Mouse (Mus musculus) urinary bladder, postnatal 25 days (tissue): ENCODE results near the gene Dbi.

Source experiments
- DNase-seq: peaks from one replicate; pipeline ENCODE4 v3.0.0; 2022; ENCODE audit warnings: low spot score

Gene Dbi

DNA sequence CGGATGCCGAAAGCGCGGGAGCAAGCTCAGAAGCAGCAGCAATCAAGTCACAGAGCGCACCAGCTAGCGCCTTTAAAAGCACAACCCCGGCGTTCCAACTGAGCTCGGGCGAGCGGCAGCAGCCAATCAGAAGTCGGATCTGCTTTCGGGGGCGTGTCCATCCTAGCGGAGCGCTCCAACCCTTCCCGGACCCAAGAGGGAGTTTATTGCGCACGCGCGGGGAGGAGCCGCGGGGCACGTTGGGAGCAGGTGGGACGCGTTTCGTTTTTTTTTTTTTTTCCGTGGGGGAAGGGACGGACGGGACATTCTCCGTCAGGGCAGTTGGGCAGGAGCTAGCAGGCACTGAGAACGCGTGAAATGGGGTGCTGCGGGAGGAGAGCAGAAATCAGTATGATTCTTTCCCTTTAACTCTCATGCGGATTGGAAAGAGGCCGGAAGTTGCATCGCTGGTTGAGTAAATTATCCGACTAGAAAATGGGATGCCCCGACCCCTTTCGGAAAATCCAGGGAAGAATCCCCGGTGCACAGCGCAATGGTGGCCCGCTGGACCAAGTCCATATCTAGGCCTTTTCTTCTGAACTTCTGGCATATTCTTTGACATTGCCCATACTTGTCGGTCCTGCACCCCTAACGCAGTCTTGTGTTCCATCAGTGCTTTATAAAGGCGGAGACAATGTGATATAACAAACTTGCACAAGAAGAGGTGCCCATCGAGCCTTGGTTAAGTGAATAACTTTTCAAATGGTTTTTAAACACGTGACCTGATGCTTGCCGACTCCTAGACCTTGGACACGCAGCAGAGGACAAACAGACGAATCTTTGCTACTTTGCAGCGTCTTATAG is at the start of gene Dbi, which contains the start of gene 3110009E18Rik:
Gene Dbi, minus strand, starts transcription at position 110 of the 843 bp plus-strand sequence.
Gene 3110009E18Rik, plus strand, starts transcription at position 219 of the 843 bp plus-strand sequence.
- peak; percentile 95 for DNase-seq

DNA sequence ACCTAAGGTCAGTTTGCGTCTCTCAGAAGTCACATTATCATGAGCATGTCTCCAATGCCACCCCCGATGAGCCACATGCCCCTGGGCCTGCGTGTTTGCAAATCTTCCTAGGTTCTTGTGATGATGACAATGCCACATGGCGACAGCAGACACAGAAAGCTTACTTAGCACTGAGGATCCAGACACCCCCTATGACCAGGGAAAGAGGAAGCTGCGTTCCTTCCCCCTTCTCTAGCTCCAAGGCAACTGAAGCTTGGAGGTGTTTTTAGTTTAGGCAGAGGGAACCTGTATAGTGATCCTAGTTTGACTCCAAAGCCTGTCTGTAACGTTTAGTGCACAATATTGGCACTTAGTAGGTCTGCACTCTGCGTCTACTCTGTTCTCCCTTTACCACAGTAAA is 49.4 kb upstream of the Dbi start:
- DNase-seq: no peak

DNA sequence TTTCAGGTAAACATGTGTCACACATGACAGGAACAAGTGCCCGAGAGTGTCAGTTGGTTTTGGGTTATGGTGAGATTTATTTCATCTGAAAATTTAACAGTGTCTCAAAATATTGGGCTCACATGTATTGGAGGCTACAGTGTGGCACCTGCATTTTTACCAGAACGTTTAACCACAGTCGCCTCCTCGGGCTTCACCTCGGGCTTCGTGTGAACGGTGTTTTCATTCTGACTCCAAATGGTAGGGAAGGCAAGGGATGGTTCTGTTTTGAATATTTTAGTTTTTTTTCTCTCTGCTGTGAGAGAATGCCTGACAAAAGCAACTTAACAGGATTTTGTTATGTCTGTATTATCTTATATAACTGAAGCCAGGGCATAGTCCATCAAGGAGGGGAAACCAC is 47.8 kb upstream of the Dbi start:
- no peak for DNase-seq

DNA sequence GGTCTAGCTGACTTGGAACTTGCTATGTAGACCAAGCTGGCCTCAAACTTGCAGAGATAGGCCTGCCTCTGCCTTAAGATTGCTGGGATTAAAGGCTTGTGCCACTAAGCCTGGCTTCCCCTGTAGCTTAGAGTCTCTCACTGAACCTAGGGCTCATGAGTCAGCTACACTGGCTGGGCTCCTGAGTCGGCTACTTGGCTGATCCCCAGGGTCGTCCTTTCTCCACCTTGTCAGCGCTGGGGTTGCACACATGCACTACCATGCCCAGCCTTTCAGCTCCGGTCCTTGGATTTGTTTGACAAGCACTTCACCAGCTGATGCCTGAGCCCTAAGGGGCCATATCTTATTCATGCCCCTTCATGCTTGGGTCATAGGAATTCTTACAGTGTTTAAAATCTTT is 47.1 kb upstream of the Dbi start:
- DNase-seq: no peak

DNA sequence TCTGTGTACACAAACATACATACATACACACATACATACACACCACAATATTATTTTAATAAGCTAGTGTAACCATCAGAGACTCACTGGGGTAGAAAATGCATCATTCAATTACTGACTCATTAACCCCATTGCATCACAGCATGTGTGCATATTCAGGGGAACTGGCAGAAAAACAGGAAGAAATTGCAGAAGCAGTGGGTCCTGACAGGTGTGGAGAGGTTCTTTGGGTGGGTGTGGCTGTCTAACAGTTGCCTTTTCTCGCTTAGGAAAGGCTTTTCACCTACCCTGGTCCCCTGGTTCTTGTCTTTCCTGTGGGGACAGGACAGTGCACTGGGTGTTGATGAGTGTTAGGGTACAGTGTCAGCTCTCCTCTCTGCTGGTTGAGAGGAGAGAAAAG is 41.7 kb upstream of the Dbi start:
- no peak for DNase-seq

DNA sequence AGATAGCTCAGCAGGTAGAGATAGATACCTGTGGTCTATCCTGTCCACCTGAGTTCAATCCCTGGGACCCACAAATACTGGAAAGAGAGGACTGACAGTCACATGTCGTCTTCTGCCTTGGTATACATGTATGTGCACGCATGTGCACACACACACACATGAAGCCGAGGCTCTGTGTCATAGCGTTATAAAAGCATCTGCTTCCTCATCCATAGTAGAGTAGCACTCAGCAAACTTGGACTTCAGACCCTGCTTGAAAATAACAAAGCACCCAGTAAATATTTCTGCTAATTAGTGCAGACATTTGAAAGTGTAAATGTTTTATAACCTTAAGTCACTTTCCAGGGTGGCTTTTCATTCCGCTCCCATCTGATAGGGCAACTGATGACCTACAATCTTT is 40.6 kb upstream of the Dbi start:
- no peak for DNase-seq

DNA sequence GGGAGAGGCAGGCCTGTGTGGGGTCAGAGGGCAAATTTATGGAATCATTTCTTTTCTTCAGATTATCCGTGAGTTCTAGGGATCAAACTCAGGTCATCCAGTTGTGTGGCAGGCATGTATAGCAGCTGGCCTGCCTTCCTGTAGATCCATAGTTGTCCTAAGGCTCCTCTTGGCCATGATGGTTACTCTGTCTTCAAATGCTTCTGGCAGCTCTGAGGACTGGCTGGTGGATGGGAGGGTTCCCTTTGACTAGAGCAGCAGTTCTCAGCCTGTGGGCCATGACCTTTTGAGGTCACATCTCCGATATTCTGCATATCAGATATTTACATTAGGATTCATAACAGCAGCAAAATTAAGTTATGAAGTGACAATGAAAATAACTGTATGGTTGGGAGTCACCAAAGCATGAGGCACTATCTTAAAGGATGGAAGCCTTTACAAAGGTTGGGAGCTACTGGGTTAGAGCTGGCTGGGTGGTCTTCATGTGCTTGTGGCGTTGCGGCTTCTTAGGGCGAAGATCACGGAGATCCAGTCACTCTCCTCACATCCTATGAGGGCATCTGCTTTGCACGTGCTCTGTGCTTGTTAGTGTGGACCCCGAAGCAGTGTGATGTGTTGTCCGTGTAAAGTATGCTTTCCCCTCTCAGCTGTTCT is 37.7 kb upstream of the Dbi start:
- no peak for DNase-seq

DNA sequence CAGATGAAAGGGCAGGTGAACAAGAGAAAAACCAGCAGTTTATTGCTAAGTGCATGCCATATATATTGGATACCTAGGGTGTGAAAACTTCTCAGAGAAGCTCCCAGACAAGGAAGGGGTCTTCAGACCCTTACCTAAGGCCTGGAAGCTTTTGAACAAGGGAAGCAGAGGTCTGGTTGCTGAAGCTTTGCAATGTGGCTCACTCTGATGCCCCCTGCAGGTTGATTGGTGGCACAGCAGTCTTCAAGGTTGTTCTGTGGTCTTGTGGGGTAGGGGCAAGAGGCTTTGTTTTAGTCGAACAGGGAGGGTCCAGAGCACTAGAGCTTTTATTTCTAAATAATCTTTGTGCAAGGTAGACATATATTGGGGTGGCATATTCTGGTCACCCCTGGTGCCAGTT is 34.4 kb upstream of the Dbi start:
- peak; percentile 13 for DNase-seq

DNA sequence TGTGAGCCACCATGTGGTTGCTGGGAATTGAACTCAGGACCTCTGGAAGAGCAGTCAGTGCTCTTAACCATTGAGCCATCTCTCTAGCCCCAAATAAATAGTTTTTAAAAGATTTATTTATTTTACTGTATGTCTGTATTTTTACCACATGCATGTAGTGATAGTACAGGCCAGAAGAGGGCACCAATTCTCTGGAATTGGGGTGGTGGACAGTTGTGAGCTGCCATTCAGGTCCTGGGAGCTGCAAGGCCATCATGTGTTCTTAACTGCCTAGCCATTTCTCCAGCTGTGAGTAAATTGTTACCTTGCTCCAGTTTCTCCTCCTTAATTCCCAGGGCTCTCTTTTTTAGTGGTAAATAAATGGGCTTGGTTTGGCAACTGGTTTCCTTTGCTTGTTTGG is 33.4 kb upstream of the Dbi start:
- DNase-seq: peak; percentile 24

DNA sequence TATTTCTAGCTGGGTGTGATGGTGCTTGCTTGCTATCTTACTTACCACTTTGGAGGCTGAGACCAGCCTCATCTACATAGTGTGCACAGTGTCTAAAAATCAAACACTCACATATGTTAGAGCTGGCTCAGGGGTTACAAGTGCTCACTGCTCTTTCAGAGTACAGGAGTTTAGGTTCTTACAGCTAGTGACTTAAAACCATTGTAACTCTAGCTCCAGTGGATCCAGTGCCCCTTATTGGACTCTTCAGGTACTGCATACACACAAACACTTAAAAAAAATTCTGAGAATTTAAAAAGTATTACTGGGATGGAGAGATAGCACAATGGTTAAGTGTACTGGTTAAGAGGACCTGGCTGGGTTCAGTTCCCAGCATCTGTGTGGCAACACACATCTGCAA is 26.1 kb upstream of the Dbi start:
- no peak for DNase-seq

DNA sequence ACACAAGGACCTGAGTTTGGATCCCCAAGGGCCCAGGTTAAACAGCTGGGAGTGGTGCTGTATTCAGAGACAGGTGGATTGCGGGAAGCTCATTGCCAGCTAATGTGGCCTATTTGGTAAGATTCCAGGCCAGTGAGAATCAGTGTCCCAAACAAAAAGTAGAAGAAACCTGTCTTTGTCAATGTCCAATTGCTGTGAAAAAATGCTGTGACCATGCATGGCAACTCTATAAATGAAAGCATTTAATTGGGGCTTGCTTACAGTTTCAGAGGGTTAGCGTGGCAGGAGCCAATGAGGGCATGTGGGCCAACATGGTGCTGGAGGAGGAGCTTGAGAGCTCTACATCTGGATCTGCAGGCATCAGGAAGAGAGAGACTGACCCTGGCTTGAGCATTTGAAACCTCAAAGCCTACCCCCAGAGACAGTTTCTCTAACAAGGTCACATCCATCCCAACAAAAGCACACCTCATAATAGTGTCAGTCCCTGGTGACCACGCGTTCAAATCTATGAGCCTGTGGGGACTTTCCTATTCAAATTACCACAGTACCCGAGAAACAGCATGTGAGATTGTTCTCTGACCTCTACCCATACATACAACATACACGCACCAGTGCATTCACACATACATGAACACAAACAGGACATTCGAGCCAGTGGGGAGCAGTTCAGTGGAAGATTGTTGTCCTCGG is 24.8 kb upstream of the Dbi start:
- DNase-seq: no peak

DNA sequence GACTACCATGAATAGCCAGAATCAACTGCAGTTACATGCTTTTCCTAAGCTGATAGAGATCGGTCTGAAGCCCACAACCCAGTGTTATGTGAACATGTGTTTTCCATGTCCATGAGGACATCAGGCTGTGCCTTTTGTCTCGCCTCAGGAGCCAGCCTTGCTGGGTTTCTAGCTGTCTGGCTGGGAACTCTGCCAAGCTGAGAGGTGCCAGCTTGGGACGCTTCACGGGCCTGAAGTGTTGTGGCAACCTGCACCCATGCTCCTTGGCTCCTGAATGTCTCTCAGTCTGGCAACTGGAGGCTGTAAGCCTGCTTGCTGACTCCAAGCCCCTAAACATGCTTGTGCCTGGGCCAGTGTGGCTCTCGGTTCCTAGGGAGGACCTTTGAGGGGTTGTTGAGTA is 21.7 kb upstream of the Dbi start:
- DNase-seq: no peak

DNA sequence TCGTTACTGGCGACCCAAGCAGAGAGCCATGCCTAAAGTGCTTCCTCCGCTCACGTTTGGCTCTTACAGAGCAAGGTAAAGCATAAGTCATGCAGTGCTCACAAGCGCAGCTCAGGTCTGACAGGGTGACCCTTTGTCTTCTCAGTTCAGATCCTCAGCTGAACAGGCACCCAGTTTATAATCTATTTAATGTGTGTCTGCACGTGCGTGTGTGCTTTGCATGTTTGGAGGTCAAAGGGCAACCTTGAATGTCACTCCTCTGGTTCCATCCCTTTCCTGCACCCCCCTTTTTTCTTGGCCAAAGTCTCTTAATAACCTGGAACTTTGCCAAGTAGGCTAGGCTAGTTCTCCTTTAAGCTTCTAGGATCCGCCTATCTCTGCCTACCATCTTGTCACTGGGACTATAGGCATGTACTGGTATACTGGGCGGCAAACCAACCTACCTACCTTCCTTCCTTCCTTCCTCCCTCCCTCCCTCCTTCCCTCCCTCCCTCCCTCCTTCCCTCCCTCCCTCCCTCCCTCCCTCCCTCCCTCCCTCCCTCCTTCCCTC is 19.3 kb upstream of the Dbi start:
- no peak for DNase-seq

DNA sequence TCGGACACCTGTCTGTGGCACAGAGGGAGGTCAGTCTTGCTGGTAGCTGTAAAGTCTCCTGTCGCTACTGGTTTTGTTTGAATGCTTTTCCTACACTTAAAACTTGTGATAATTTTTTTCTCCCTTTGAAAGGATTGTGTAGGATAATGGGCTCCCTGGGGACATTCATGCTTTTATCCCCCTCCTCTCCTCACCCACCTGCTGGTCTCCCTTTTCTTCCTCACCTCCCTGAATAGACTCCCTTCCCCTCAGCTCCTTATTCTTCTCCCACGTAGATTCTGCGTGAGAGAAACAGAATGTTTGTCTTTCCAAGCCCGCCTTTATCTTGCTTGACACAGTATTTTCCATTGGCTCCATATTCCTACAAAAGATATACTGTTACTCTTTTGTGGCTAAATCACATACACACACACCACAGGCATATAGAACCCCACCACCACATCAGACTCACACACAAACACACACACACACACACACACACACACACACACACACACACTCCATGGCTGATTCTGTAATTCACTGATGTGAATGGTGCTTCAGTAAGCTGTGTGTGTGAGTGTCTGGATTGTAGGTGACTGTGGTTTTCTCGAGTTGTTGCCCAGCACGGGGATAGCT is 18.2 kb upstream of the Dbi start:
- DNase-seq: no peak

DNA sequence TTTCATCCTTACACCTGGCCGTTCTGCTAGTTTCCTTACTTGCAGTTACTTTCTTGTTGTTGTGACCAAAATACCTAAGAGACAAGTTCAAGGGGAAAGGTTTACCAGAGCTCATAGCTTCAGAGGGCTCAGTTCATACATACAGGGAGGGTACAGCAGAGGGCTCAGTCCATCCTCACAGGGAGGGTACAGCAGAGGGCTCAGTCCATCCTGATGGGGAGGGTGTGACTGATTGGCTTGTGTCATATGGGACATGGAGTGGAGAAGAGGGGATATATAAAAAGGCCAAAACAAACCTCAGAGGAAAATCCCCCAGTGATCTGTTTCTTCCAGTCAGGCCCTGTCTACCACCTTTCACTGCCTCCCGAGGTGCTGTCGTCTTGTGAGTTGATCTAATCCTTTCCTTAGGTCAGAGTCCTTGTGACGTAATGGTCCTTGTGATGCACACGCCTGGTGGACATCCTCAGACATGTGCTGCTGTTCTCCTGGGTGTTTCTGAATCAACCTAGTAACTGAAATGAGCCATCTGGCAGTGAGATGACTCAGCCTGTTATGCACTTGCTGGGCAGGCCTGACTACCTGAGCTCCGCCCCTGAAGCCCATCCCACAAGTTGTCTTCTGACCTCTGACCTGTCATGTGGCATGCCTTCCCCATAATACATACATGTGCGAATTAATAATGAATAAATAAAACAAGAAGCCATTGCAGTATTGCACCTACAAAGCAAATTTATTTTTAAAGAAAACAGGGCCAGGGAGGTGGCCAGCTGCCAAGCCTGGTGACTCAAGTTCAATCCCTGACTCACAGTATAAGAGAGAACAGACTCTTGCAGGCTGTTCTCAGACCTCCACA is 15.3 kb upstream of the Dbi start:
- DNase-seq: peak; percentile 54

DNA sequence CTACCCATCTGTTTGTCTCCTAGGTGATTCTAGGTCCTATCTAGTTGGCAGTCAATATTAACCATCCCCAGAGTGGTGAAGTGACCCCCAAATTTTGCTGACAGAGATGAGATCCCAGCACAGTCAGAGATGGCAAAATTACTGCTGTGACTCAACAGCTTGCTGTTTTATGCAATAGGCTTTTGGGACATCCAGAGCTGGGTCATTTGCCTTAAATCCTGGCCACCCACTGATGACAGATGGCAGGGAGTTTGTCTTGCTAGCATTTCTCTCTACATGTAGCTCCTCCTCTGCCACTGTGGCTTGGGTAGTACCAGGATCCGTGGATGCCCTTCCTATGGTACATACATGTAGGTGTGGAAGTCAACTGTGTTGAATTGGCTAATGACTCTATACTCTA is 11.5 kb upstream of the Dbi start:
- DNase-seq: no peak

DNA sequence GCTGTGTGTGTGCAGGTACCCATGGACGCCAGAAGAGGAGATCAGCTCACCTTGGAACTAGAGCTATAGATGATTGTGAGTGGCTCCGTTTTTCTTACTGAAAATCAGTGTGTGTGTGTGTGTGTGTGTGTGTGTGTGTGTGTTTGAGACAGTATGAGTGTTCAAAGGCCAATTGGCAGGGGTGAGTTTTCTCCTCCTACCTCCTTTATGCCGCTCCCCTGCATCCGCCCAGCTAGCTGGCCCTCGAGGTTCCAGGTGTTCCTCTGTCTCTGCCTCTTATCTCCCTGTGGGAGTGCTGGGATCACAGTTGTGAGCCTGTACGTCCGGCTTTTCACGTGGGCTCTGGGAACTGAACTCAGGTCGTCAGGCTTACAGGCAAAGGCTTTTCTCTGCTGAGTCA is 5.4 kb upstream of the Dbi start:
- DNase-seq: no peak

DNA sequence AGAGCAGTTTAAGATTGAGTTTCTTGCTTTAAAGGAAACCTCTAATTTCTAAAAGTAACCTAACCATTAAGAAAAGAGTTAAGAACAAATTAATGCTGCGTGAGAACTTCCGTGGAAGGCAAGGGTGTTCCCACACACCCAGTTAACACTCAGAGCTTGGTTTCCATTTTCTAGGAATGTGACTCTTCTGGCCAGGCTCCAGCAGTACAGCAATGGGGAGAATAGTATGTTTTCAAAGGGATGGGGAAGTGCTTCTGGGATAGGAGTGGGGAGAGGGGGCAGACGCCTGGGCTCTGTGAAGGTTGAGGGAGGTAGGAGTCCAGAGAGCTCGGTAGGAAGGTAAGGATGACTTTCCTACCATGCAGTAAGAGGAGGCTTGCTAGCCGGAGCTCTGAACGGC is 4.6 kb upstream of the Dbi start:
- no peak for DNase-seq

DNA sequence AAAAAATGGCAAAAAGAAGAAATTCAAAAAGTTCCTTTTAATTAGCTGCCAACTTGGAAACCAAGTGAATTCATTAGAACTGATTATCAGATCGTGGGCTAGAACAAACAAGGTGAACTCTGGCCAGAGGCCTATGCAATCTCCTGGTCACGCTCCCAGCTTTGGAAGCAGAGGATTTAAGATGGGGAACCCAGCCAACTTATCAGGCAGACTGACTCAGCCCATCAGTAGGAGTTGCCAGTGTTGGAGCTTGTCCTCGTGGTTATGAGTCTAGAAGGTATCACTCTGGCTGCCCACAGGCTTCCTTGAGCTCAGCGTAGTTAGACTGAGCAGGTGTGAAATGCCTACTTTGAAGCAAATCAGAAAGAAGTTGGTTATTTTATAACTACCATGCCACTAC is 4.0 kb upstream of the Dbi start:
- peak; percentile 23 for DNase-seq

DNA sequence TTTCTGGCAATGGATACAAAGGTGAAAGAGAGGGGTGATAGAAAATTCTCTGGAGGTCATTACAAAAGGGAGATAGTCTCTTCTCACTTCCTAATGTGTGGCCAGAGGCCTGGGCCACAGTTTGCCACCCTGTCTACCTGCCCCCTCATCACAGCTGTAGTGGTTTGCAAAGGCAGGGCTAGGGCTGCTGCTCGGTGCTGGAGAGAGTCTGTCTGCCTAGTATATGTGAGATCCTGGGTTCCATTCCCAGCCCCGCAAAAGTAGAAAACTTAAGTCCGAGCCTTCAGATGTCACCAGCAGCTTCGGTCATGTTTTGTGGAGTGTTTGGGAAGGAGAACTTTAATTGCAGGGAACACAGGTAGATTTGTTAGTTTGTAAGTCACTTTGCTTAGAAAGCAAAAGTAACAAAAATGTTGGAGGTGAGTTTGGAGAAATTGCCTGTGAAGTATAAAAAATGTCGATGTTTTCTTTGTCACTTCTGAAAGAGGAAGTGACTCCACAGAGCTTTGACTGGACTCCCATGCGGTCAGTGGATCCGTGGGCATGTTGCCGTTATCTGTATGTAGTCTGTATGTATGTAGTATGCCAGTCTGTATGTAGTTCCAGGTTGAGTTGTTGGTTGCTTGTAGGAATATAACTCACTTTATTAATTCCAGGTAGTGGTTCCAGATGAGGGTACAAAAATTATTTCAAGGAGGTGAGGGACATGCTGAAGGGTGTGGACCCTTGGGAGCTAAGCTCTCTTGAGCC is 1.9 kb upstream of the Dbi start:
- no peak for DNase-seq
